Mouse (Mus musculus): Measurements from ENCODE around the gene Gk2.

GRCm38 (mm10) chr5:97462856-97463255, 6.0 kb upstream of the Gk2 start:
- TF ChIP-seq CTCF (IDR thresholded peaks at IDR 0.05; ENCODE audit: borderline replicate concordance, insufficient read depth, low read depth, low read length) (no peak), POLR2A (IDR thresholded peaks at IDR 0.05; ENCODE audit: borderline replicate concordance, insufficient read depth, low read length) (no peak)
